Mouse (Mus musculus): ENCODE results near the gene Ifit3. TPM values are rescaled to one million over a fixed set of nuclear protein-coding genes. Genes with fewer than 3 reads are reported as not detected.
"Not testable (repeated sequence)": the region's sequence is repeated elsewhere in the genome, so short reads cannot be mapped to it uniquely, and the experiment has no call there.

Gene Ifit3
- polyA plus RNA-seq (2015; fragmentation: Nextera tagmentation; extraction: Ambion mirVana) = 0.26 and 0.43 TPM in 2 replicates

- not testable (repeated sequence) for H3K4me1 ChIP-seq; H3K27me3 ChIP-seq; H3K4me2 ChIP-seq; H3K27ac ChIP-seq; H3K9me3 ChIP-seq (replicated peaks); ATAC-seq; H3K36me3 ChIP-seq (ENCODE audit: poor library complexity, severe bottlenecking); H3K9ac ChIP-seq; H3K4me3 ChIP-seq
- WGBS = 82% methylated on average over 2 of the region's 2 CpGs
Observed at GRCm38 (mm10) chr19:34583126-34583766, at the start of gene Ifit3. Ifit3 (plus strand) TSS chr19:34583531.

- Histone ChIP-seq H3K9ac (no peak overlapping the region), H3K9me3 (replicated peaks) (no peaks in the 10 kb centered on the region), H3K27ac (no peak overlapping the region), H3K36me3 (ENCODE audit: poor library complexity, severe bottlenecking) (no peaks in the 10 kb centered on the region), H3K27me3 (no peaks in the 10 kb centered on the region), H3K4me2 (no peak overlapping the region), H3K4me3 (no peak overlapping the region), H3K4me1 (no peaks in the 10 kb centered on the region)
- ATAC-seq = no peak
- 83% methylated on average over 1 of the region's 1 CpGs for WGBS
Observed at GRCm38 (mm10) chr19:34539422-34539821, 43.9 kb upstream of the Ifit3 start.

GRCm38 (mm10) chr19:34546211-34546610, 37.1 kb upstream of the Ifit3 start:
- no peaks in the 10 kb centered on the region for H3K9me3 ChIP-seq (replicated peaks)
- no peaks in the 10 kb centered on the region for H3K4me1 ChIP-seq
- WGBS = 92% methylated on average over 4 of the region's 4 CpGs
- H3K4me3 ChIP-seq = no peak overlapping the region
- H3K27me3 ChIP-seq = no peaks in the 10 kb centered on the region
- H3K27ac ChIP-seq = no peak overlapping the region
- H3K9ac ChIP-seq = no peak overlapping the region
- H3K36me3 ChIP-seq (ENCODE audit: poor library complexity, severe bottlenecking) = no peaks in the 10 kb centered on the region
- H3K4me2 ChIP-seq = no peak overlapping the region
- no peak for ATAC-seq

GRCm38 (mm10) chr19:34547976-34548375, 35.4 kb upstream of the Ifit3 start:
- 0 out of 2 replicates have a peak, but pooled peaks cover 4% of the 10 kb centered on the region for H3K4me1 ChIP-seq
- WGBS = 32% methylated on average over 7 of the region's 7 CpGs

GRCm38 (mm10) chr19:34550205-34550533, 33.2 kb upstream of the Ifit3 start:
- no peaks in the 10 kb centered on the region for H3K9me3 ChIP-seq (replicated peaks)
- H3K4me1 ChIP-seq = 0 out of 2 replicates have a peak, but pooled peaks cover 4% of the 10 kb centered on the region
- no peak overlapping the region for H3K27ac ChIP-seq
- peak; percentile 56; the same call in 1 of the 2 replicates for ATAC-seq
- peak overlapping the region; percentile 66 for H3K4me2 ChIP-seq
- peak overlapping the region; percentile 48 for H3K4me3 ChIP-seq
- 35% methylated on average over 4 of the region's 4 CpGs for WGBS
- H3K36me3 ChIP-seq (ENCODE audit: poor library complexity, severe bottlenecking) = no peaks in the 10 kb centered on the region
- H3K9ac ChIP-seq = peak overlapping the region; percentile 56
- no peaks in the 10 kb centered on the region for H3K27me3 ChIP-seq

More at GRCm38 (mm10) chr19:34547976-34548375, 35.4 kb upstream of the Ifit3 start:
- ATAC-seq = no peak
- Histone ChIP-seq H3K4me2 (no peak overlapping the region), H3K9ac (no peak overlapping the region), H3K27me3 (no peaks in the 10 kb centered on the region), H3K4me3 (no peak overlapping the region), H3K9me3 (replicated peaks) (no peaks in the 10 kb centered on the region), H3K36me3 (ENCODE audit: poor library complexity, severe bottlenecking) (no peaks in the 10 kb centered on the region), H3K27ac (no peak overlapping the region)

DNA sequence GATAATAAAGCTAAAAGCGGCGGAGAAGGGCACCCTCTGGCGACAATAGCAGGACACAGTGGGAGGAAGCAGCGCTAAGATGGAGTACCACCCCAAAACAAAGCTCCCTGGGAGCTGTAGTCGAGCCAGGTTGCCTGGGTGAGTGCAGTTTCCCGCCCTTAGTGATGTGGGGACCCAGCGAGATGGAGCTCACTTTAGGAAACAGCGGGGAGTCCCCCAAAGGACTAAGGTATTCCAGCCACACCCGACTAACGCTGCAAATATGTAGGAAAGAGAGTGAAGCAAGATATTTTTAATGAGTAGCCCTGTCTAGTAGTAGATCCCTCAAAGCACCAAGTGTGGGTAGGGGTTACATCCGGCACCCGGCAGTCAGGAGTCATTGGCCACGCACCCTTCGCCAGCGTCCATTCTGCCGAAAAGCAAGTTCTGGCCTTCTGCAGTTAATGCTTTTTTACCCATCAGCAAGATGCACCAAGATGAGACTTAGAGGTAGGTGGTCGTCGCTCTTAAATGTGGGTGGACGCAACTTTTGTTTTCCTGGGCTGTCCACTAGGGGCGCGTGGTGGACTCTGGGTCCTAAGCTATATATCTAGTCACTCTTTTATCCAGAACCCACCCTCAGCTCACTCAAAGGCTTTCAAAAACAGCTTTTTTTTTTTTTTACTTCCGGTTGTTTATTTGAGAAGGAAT, 32.7 kb upstream of the Ifit3 start, which contains the start of gene Ifit2:
Gene Ifit2 (plus strand): TSS at position 161 of the 690 bp plus-strand sequence.
- 1% methylated on average over 22 of the region's 22 CpGs for WGBS
- peak; percentile 97 for ATAC-seq

GRCm38 (mm10) chr19:34551981-34552380, 31.4 kb upstream of the Ifit3 start:
- no peaks in the 10 kb centered on the region for H3K36me3 ChIP-seq (ENCODE audit: poor library complexity, severe bottlenecking)
- ATAC-seq = no peak
- no peak overlapping the region for H3K9ac ChIP-seq
- H3K4me1 ChIP-seq = 0 out of 2 replicates have a peak, but pooled peaks cover 4% of the 10 kb centered on the region
- no peaks in the 10 kb centered on the region for H3K9me3 ChIP-seq (replicated peaks)
- H3K27ac ChIP-seq = no peak overlapping the region
- WGBS = 73% methylated on average over 5 of the region's 5 CpGs
- H3K4me3 ChIP-seq = no peak overlapping the region
- H3K27me3 ChIP-seq = no peaks in the 10 kb centered on the region
- H3K4me2 ChIP-seq = 0 out of 2 replicates have a peak overlapping the region, but pooled peaks have one; percentile 32

More for the DNA sequence above, 32.7 kb upstream of the Ifit3 start, which contains the start of gene Ifit2:
- Histone ChIP-seq H3K4me1 (0 out of 2 replicates have a peak, but pooled peaks cover 4% of the 10 kb centered on the region), H3K9me3 (replicated peaks) (no peaks in the 10 kb centered on the region), H3K4me2 (peak within 1 kb of the TSS; percentile 66), H3K9ac (peak within 1 kb of the TSS; percentile 56), H3K27ac (no peak within 1 kb of the TSS), H3K4me3 (peak within 1 kb of the TSS; percentile 48), H3K36me3 (ENCODE audit: poor library complexity, severe bottlenecking) (no peaks in the 10 kb centered on the region), H3K27me3 (no peaks in the 10 kb centered on the region)

GRCm38 (mm10) chr19:34553021-34553420, 30.3 kb upstream of the Ifit3 start:
- no peak for ATAC-seq
- H3K9me3 ChIP-seq (replicated peaks) = no peaks in the 10 kb centered on the region
- H3K36me3 ChIP-seq (ENCODE audit: poor library complexity, severe bottlenecking) = no peaks in the 10 kb centered on the region
- 0 out of 2 replicates have a peak, but pooled peaks cover 4% of the 10 kb centered on the region for H3K4me1 ChIP-seq
- no peak overlapping the region for H3K4me2 ChIP-seq
- no peak overlapping the region for H3K27ac ChIP-seq
- WGBS = 60% methylated on average over 6 of the region's 6 CpGs
- no peak overlapping the region for H3K9ac ChIP-seq
- H3K27me3 ChIP-seq = no peaks in the 10 kb centered on the region
- H3K4me3 ChIP-seq = no peak overlapping the region

DNA sequence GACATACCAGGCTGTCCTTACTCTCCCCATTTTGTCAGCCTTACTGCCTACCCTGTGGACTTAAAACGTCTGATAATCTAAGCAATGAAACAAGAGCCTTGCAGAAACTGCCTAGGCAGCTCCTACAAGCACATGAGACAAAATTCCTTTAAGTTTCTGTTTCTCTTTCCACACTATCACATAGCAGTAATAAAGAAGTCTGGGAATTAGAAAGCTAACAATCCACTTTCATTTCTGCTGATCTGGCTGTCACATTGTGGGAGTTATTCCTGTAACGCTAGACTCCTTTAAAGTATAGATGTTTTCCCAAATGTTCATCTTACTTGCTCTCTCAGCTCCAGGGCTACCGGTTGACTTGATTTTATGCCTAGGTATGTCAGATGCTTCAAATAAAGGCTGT, 29.8 kb upstream of the Ifit3 start:
- H3K27ac ChIP-seq = no peak overlapping the region
- H3K9me3 ChIP-seq (replicated peaks) = no peaks in the 10 kb centered on the region
- 80% methylated on average over 3 of the region's 3 CpGs for WGBS
- ATAC-seq = no peak
- H3K36me3 ChIP-seq (ENCODE audit: poor library complexity, severe bottlenecking) = no peaks in the 10 kb centered on the region
- H3K4me1 ChIP-seq = 0 out of 2 replicates have a peak, but pooled peaks cover 4% of the 10 kb centered on the region
- H3K9ac ChIP-seq = no peak overlapping the region
- H3K27me3 ChIP-seq = no peaks in the 10 kb centered on the region
- no peak overlapping the region for H3K4me3 ChIP-seq
- H3K4me2 ChIP-seq = no peak overlapping the region

- Histone ChIP-seq H3K4me1 (0 out of 2 replicates have a peak, but pooled peaks cover 4% of the 10 kb centered on the region), H3K4me3 (no peak overlapping the region), H3K36me3 (ENCODE audit: poor library complexity, severe bottlenecking) (no peaks in the 10 kb centered on the region), H3K27ac (no peak overlapping the region), H3K27me3 (no peaks in the 10 kb centered on the region), H3K9ac (no peak overlapping the region), H3K4me2 (no peak overlapping the region), H3K9me3 (replicated peaks) (no peaks in the 10 kb centered on the region)
- ATAC-seq = no peak
Observed at GRCm38 (mm10) chr19:34554061-34554460, 29.3 kb upstream of the Ifit3 start.

DNA sequence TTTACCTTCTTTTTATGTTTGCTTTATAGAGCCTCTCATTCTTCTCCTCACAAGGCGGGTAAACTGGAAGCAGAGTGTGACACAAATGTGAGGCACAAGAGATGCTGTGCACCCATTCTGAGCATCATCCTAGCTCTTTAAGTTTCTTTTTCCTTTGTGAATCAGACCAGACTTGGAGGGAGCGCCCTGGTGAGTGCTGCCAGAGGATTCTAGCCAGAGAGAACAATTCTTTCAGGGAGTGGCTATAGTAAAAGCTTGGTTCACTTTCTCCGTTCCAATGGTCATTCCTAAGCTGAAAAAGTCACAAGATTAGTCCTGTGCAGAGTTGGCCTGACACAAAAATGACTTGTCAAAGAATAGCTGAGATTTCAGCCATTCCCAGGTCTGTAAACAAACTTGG, 26.7 kb upstream of the Ifit3 start:
- no peak for ATAC-seq
- 67% methylated on average over 3 of the region's 3 CpGs for WGBS
- H3K4me3 ChIP-seq = no peak overlapping the region
- H3K4me1 ChIP-seq = 0 out of 2 replicates have a peak, but pooled peaks cover 3% of the 10 kb centered on the region
- no peaks in the 10 kb centered on the region for H3K9me3 ChIP-seq (replicated peaks)
- H3K9ac ChIP-seq = no peak overlapping the region
- no peak overlapping the region for H3K4me2 ChIP-seq
- no peaks in the 10 kb centered on the region for H3K27me3 ChIP-seq
- no peaks in the 10 kb centered on the region for H3K36me3 ChIP-seq (ENCODE audit: poor library complexity, severe bottlenecking)
- H3K27ac ChIP-seq = no peak overlapping the region

DNA sequence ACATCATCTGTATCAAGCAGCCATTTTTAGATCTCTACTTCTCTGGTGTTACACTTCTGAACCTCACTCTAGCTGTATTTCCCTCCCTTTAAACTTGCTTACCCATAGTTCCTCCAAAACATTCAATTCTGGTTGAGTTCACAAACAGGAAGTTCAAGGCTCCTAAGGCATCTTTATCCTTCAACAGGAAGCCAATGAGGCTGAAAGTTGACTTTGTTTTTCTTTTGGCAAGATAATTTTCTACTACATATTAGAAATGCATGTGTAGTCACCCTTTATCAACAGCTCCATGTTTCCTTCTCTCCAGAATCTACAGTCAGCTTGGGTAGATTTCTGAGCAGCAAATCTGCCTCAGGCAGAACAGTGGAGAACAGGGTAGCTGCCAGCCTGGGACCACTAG, 20.8 kb upstream of the Ifit3 start:
- Histone ChIP-seq H3K4me3 (no peak overlapping the region), H3K4me2 (no peak overlapping the region), H3K36me3 (ENCODE audit: poor library complexity, severe bottlenecking) (no peaks in the 10 kb centered on the region), H3K27ac (no peak overlapping the region), H3K4me1 (no peaks in the 10 kb centered on the region), H3K9me3 (replicated peaks) (no peaks in the 10 kb centered on the region), H3K9ac (no peak overlapping the region), H3K27me3 (no peaks in the 10 kb centered on the region)
- ATAC-seq = no peak
